Mouse (Mus musculus): ENCODE results near the gene 9130023H24Rik. TPM values are rescaled to one million over a fixed set of nuclear protein-coding genes. Genes with fewer than 3 reads are reported as not detected.

The 9130023H24Rik gene
- polyA plus RNA-seq, 1 experiment from 2014 or later, result 7.5 TPM

Other genes with a start within 250 kb of the 9130023H24Rik start
- gene Pycard, start 244.2 kb downstream of the 9130023H24Rik start, polyA plus RNA-seq (2016; fragmentation: Nextera tagmentation; extraction: Ambion mirVana), result 28.3 and 31.1 TPM in 2 replicates
- 0.86 and 1.2 TPM in 2 replicates for gene Trim72, start 234.1 kb downstream of the 9130023H24Rik start, polyA plus RNA-seq (2016; fragmentation: Nextera tagmentation; extraction: Ambion mirVana)
- gene Itgam, start 175.4 kb downstream of the 9130023H24Rik start, polyA plus RNA-seq (2016; fragmentation: Nextera tagmentation; extraction: Ambion mirVana), result 0.39 and 0.55 TPM in 2 replicates
- not detected in 2 replicates for gene Gm49368, start 175.3 kb downstream of the 9130023H24Rik start, polyA plus RNA-seq (2016; fragmentation: Nextera tagmentation; extraction: Ambion mirVana)
- 0.04 and 0.19 TPM in 2 replicates for gene Itgax, start 108.5 kb downstream of the 9130023H24Rik start, polyA plus RNA-seq (2016; fragmentation: Nextera tagmentation; extraction: Ambion mirVana)
- gene Itgad, start 83.7 kb downstream of the 9130023H24Rik start, polyA plus RNA-seq (2016; fragmentation: Nextera tagmentation; extraction: Ambion mirVana), result 0.71 TPM in 1 of 2 replicates, not detected in the other
- 632 and 633 TPM in 2 replicates for gene Cox6a2, start 31.6 kb downstream of the 9130023H24Rik start, polyA plus RNA-seq (2016; fragmentation: Nextera tagmentation; extraction: Ambion mirVana)
- gene Armc5, start 689 bp downstream of the 9130023H24Rik start, polyA plus RNA-seq (2016; fragmentation: Nextera tagmentation; extraction: Ambion mirVana), result 15.3 and 15.7 TPM in 2 replicates
- gene Tgfb1i1, start 8.8 kb upstream of the 9130023H24Rik start, polyA plus RNA-seq (2016; fragmentation: Nextera tagmentation; extraction: Ambion mirVana), result 198 and 202 TPM in 2 replicates
- 0.11 and 0.23 TPM in 2 replicates for gene Slc5a2, start 27.6 kb upstream of the 9130023H24Rik start, polyA plus RNA-seq (2016; fragmentation: Nextera tagmentation; extraction: Ambion mirVana)
- gene BC017158, start 60.1 kb upstream of the 9130023H24Rik start, polyA plus RNA-seq (2016; fragmentation: Nextera tagmentation; extraction: Ambion mirVana), result 20.0 and 22.5 TPM in 2 replicates
- 13.3 and 14.0 TPM in 2 replicates for gene Rgs10, start 180.7 kb upstream of the 9130023H24Rik start, polyA plus RNA-seq (2016; fragmentation: Nextera tagmentation; extraction: Ambion mirVana)
- 20.6 and 21.9 TPM in 2 replicates for gene Tial1, start 223.7 kb upstream of the 9130023H24Rik start, polyA plus RNA-seq (2016; fragmentation: Nextera tagmentation; extraction: Ambion mirVana)

Measured in heart, embryonic 12.5 days (tissue).